Mouse (Mus musculus): ENCODE data around the gene C1d. TPM values are rescaled to one million over a fixed set of nuclear protein-coding genes. Genes with fewer than 3 reads are reported as not detected.
"Not testable (repeated sequence)": the region's sequence is repeated elsewhere in the genome, so short reads cannot be mapped to it uniquely, and the experiment has no call there.

The C1d gene
- polyA plus RNA-seq, 1 experiment, result 13.9 TPM

- TF ChIP-seq USF1 (IDR thresholded peaks at IDR 0.05; ENCODE audit: low read depth) (no peak), MYOG (IDR thresholded peaks at IDR 0.05; ENCODE audit: control insufficient read depth, extremely low read depth, insufficient read length) (no peak), CEBPB (IDR thresholded peaks at IDR 0.05; ENCODE audit: low read depth) (no peak), FOSL1 (IDR thresholded peaks at IDR 0.05; ENCODE audit: insufficient read depth, low read length, poor library complexity, severe bottlenecking) (no peak), MAX (IDR thresholded peaks at IDR 0.05) (no peak), CTCF (IDR thresholded peaks at IDR 0.05; ENCODE audit: control insufficient read depth, insufficient read depth, insufficient read length) (no peak), MYOD1 (IDR thresholded peaks at IDR 0.05; ENCODE audit: control insufficient read depth, insufficient read length, low read depth) (no peak)
- H3K4me3 ChIP-seq (ENCODE audit: insufficient read depth, poor library complexity, severe bottlenecking), result no peak overlapping the region
- no peaks in the 10 kb centered on the region for H3K79me3 ChIP-seq (ENCODE audit: low read depth)
- no peaks in the 10 kb centered on the region for H3K27me3 ChIP-seq (ENCODE audit: control insufficient read depth, insufficient read depth, insufficient read length)
- H3K79me2 ChIP-seq (ENCODE audit: control insufficient read depth, insufficient read depth), result no peaks in the 10 kb centered on the region
- peaks cover 26% of the 10 kb centered on the region for H3K36me3 ChIP-seq (ENCODE audit: control insufficient read depth, insufficient read depth)
- H3ac ChIP-seq (ENCODE audit: control insufficient read depth, insufficient read length, low read depth), result no peak overlapping the region
Measured at GRCm38 (mm10) chr11:17232792-17233191, 24.6 kb upstream of the C1d start.

DNA sequence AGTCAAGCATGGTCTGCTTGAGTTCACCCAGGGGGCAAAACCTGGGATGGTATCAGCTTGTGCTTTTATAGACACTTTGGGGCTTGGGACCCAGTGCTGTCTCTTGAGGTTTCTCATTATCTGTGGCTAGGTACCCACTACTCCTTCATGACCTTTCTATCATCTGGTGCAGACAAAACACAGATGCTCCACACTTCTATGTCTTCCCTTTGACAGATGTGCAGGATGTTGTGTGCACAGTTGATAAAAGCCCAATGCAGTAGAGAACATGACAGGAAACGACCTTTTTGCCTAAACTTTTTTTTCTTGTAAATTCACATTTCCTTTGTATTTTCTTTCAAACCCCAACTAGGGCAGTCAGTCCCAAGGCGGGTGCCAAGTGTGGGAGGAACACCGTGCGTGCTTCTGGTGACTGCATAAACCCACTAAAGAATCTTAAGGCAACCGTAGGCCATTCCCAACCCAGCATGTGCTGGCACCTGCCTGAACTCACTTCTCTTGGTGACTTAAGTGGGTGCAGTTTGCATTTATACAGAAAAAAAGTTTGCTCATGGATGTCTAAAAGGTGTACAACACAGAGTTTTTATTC is 20.8 kb upstream of the C1d start:
- no peaks in the 10 kb centered on the region for H3K79me2 ChIP-seq (ENCODE audit: control insufficient read depth, insufficient read depth)
- H3ac ChIP-seq (ENCODE audit: control insufficient read depth, insufficient read length, low read depth), result no peak overlapping the region
- TF ChIP-seq CTCF (IDR thresholded peaks at IDR 0.05; ENCODE audit: control insufficient read depth, insufficient read depth, insufficient read length), result no peak
- no peak for TF ChIP-seq CEBPB (IDR thresholded peaks at IDR 0.05; ENCODE audit: low read depth)
- TF ChIP-seq MYOG (IDR thresholded peaks at IDR 0.05; ENCODE audit: control insufficient read depth, extremely low read depth, insufficient read length), result no peak
- TF ChIP-seq MAX (IDR thresholded peaks at IDR 0.05), result no peak
- TF ChIP-seq FOSL1 (IDR thresholded peaks at IDR 0.05; ENCODE audit: insufficient read depth, low read length, poor library complexity, severe bottlenecking), result no peak
- TF ChIP-seq MYOD1 (IDR thresholded peaks at IDR 0.05; ENCODE audit: control insufficient read depth, insufficient read length, low read depth), result no peak
- no peak for TF ChIP-seq USF1 (IDR thresholded peaks at IDR 0.05; ENCODE audit: low read depth)
- peaks cover 9% of the 10 kb centered on the region for H3K36me3 ChIP-seq (ENCODE audit: control insufficient read depth, insufficient read depth)
- no peaks in the 10 kb centered on the region for H3K27me3 ChIP-seq (ENCODE audit: control insufficient read depth, insufficient read depth, insufficient read length)
- no peak overlapping the region for H3K4me3 ChIP-seq (ENCODE audit: insufficient read depth, poor library complexity, severe bottlenecking)
- no peaks in the 10 kb centered on the region for H3K79me3 ChIP-seq (ENCODE audit: low read depth)

DNA sequence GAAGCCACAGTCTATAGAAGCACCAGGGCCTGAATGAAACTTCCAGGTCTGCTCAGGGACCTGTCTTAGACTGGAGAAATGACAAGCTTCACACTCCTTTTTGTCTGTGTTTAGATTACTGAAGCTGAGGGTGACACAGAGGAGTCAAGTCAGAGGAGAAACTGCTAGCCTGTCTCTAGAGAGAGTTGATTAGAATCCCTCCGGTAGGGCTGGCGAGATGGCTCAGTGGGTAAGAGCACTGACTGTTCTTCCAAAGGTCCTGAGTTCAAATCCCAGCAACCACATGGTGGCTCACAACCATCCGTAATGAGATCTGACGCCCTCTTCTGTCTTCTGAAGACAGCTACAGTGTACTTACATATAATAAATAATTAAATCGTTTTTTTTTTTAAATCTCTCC is 18.8 kb upstream of the C1d start:
- not testable (repeated sequence) for H3K4me3 ChIP-seq (ENCODE audit: insufficient read depth, poor library complexity, severe bottlenecking); H3K27me3 ChIP-seq (ENCODE audit: control insufficient read depth, insufficient read depth, insufficient read length); H3ac ChIP-seq (ENCODE audit: control insufficient read depth, insufficient read length, low read depth); H3K36me3 ChIP-seq (ENCODE audit: control insufficient read depth, insufficient read depth); H3K79me3 ChIP-seq (ENCODE audit: low read depth); H3K79me2 ChIP-seq (ENCODE audit: control insufficient read depth, insufficient read depth)

DNA sequence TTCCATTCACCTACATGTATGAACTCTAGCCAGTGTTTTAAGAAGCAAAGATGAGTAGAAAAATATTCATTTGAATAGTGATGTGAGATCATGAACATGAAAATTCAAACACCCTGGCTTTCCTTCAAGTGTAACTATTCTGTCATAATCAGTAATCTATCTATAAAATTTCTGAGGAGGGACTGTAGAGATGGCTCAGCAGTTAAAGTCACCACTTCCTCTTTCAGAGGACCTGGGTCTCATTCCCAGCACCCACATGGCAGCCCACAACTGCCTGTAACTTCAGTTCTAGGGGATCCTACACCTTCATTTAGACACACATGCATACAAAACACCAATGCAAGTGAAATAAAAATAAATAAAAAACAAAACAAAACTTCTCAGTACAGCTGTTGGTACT is 8.7 kb upstream of the C1d start:
- H3K27me3 ChIP-seq (ENCODE audit: control insufficient read depth, insufficient read depth, insufficient read length), result no peaks in the 10 kb centered on the region
- TF ChIP-seq MYOG (IDR thresholded peaks at IDR 0.05; ENCODE audit: control insufficient read depth, extremely low read depth, insufficient read length), result no peak
- TF ChIP-seq FOSL1 (IDR thresholded peaks at IDR 0.05; ENCODE audit: insufficient read depth, low read length, poor library complexity, severe bottlenecking), result no peak
- TF ChIP-seq MAX (IDR thresholded peaks at IDR 0.05), result no peak
- TF ChIP-seq MYOD1 (IDR thresholded peaks at IDR 0.05; ENCODE audit: control insufficient read depth, insufficient read length, low read depth), result no peak
- no peak for TF ChIP-seq CTCF (IDR thresholded peaks at IDR 0.05; ENCODE audit: control insufficient read depth, insufficient read depth, insufficient read length)
- TF ChIP-seq CEBPB (IDR thresholded peaks at IDR 0.05; ENCODE audit: low read depth), result no peak
- TF ChIP-seq USF1 (IDR thresholded peaks at IDR 0.05; ENCODE audit: low read depth), result no peak
- no peak overlapping the region for H3K4me3 ChIP-seq (ENCODE audit: insufficient read depth, poor library complexity, severe bottlenecking)
- no peaks in the 10 kb centered on the region for H3K36me3 ChIP-seq (ENCODE audit: control insufficient read depth, insufficient read depth)
- no peak overlapping the region for H3ac ChIP-seq (ENCODE audit: control insufficient read depth, insufficient read length, low read depth)
- no peaks in the 10 kb centered on the region for H3K79me3 ChIP-seq (ENCODE audit: low read depth)
- no peaks in the 10 kb centered on the region for H3K79me2 ChIP-seq (ENCODE audit: control insufficient read depth, insufficient read depth)

DNA sequence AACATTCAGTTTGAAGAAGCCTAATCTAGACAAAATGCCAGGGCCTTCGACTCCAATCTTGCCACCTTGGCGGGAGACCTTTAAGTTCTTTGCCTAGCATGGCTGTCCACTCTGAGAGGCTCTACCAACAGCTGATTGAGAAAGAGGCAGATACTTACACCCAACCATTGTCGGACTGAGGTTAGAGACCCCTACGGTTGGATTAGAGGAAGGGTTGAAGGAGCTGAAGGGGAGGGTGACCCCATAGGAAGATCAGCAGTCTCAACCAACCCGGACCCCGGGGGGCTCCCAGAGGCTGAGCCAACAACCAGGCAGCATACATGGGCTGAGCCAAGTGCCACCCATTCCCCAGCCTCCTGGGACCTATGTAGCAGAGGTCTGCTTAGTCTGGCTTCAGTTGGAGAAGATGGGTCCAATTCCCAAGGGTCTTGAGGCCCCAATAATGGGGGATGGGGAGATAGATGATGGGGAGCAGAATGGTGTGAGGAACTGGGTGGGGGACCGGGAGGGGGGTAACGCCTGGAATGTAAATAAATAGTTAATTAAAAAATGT is 490 bp upstream of the C1d start:
- Histone ChIP-seq H3K79me2 (ENCODE audit: control insufficient read depth, insufficient read depth) (peaks cover 46% of the 10 kb centered on the region), H3K79me3 (ENCODE audit: low read depth) (peaks cover 41% of the 10 kb centered on the region), H3ac (ENCODE audit: control insufficient read depth, insufficient read length, low read depth) (no peak overlapping the region), H3K4me3 (ENCODE audit: insufficient read depth, poor library complexity, severe bottlenecking) (peak overlapping the region; percentile 100), H3K27me3 (ENCODE audit: control insufficient read depth, insufficient read depth, insufficient read length) (no peaks in the 10 kb centered on the region), H3K36me3 (ENCODE audit: control insufficient read depth, insufficient read depth) (no peaks in the 10 kb centered on the region)
- no peak for TF ChIP-seq MYOG (IDR thresholded peaks at IDR 0.05; ENCODE audit: control insufficient read depth, extremely low read depth, insufficient read length)
- TF ChIP-seq USF1 (IDR thresholded peaks at IDR 0.05; ENCODE audit: low read depth), result no peak
- no peak for TF ChIP-seq MYOD1 (IDR thresholded peaks at IDR 0.05; ENCODE audit: control insufficient read depth, insufficient read length, low read depth)
- TF ChIP-seq FOSL1 (IDR thresholded peaks at IDR 0.05; ENCODE audit: insufficient read depth, low read length, poor library complexity, severe bottlenecking), result no peak
- no peak for TF ChIP-seq MAX (IDR thresholded peaks at IDR 0.05)
- no peak for TF ChIP-seq CTCF (IDR thresholded peaks at IDR 0.05; ENCODE audit: control insufficient read depth, insufficient read depth, insufficient read length)
- TF ChIP-seq CEBPB (IDR thresholded peaks at IDR 0.05; ENCODE audit: low read depth), result no peak

- Histone ChIP-seq H3K4me3 (ENCODE audit: insufficient read depth, poor library complexity, severe bottlenecking) (peak overlapping the region; percentile 100), H3K79me2 (ENCODE audit: control insufficient read depth, insufficient read depth) (peaks cover 55% of the 10 kb centered on the region), H3ac (ENCODE audit: control insufficient read depth, insufficient read length, low read depth) (peak overlapping the region; percentile 99), H3K79me3 (ENCODE audit: low read depth) (peaks cover 50% of the 10 kb centered on the region), H3K36me3 (ENCODE audit: control insufficient read depth, insufficient read depth) (peaks cover 6% of the 10 kb centered on the region), H3K27me3 (ENCODE audit: control insufficient read depth, insufficient read depth, insufficient read length) (no peaks in the 10 kb centered on the region)
- TF ChIP-seq USF1 (IDR thresholded peaks at IDR 0.05; ENCODE audit: low read depth) (no peak), CTCF (IDR thresholded peaks at IDR 0.05; ENCODE audit: control insufficient read depth, insufficient read depth, insufficient read length) (no peak)
Measured at GRCm38 (mm10) chr11:17257861-17258260, 482 bp downstream of the C1d start.
